Mouse (Mus musculus): ENCODE data around the gene Rprml.

- TF ChIP-seq CTCF (IDR thresholded peaks at IDR 0.05; ENCODE audit: borderline replicate concordance, extremely low read depth, insufficient read depth, insufficient read length) (no peak), POLR2A (IDR thresholded peaks at IDR 0.05; ENCODE audit: borderline replicate concordance, extremely low read depth, insufficient read depth, insufficient read length, poor library complexity, severe bottlenecking) (no peak)
Observed at GRCm38 (mm10) chr11:103683667-103684334, 34.4 kb downstream of the Rprml start.
